In genomic region chr4:140845666-140846065, GRCm38 (mm10) we compare ENCODE assay signal across 25 mouse cellular contexts. TPM values are rescaled to one million over a fixed set of nuclear protein-coding genes. Genes with fewer than 3 reads are reported as not detected.
A peak's percentile ranks its signal among the peaks of the same experiment; 100 is the strongest.
DNase-seq lines count a peak whose midpoint lies in the region; ATAC-seq and TF ChIP-seq lines count a peak whose summit lies in the region.
"Had no signal": no experiment of that assay in that cellular context is flagged by ENCODE, and none has a peak within 500 bp of the region (broad histone marks: within the 10 kb centered on the region; RNA-seq: fewer than 3 reads in every experiment).

Gene Padi1, minus strand, starts transcription at chr4:140845778.

- peak; percentile 24; the same call in 1 of the 2 replicates for ATAC-seq in kidney, embryonic 14.5 days (ENCODE audit: low FRiP score, low TSS enrichment)
- ATAC-seq in kidney, embryonic 16.5 days (ENCODE audit: low FRiP score, low TSS enrichment) = no peak
- no peak for ATAC-seq in midbrain, postnatal 0 days (ENCODE audit: low FRiP score)
- 0 out of 2 replicates have a peak, but pooled peaks have one; percentile 39 for ATAC-seq in megakaryocyte-erythroid progenitor cell, adult 5-6 weeks (replicated peaks; ENCODE audit: low FRiP score, low TSS enrichment, poor library complexity, severe bottlenecking)
- ATAC-seq: forebrain, embryonic 15.5 days; intestine, embryonic 15.5 days; liver, postnatal 0 days had no signal

- H3K4me3 ChIP-seq in kidney, embryonic 14.5 days (ENCODE audit: low read length) = no peak within 1 kb of the TSS
- H3K4me3 ChIP-seq in kidney, embryonic 16.5 days (ENCODE audit: low read length) = no peak within 1 kb of the TSS
- no peak within 1 kb of the TSS for H3K4me3 ChIP-seq in midbrain, embryonic 10.5 days
- no peak within 1 kb of the TSS for H3K4me3 ChIP-seq in midbrain, postnatal 0 days (ENCODE audit: low read depth, low read length)
- H3K4me3 ChIP-seq: forebrain, embryonic 15.5 days; gastrocnemius, adult 2 months; heart, embryonic 15.5 days; hindbrain, embryonic 13.5 days; intestine, embryonic 15.5 days; limb, embryonic 15.5 days had no signal

- no peak for TF ChIP-seq CTCF in midbrain, postnatal 0 days (IDR thresholded peaks at IDR 0.05)

- no peaks in the 10 kb centered on the region for H3K4me1 ChIP-seq in kidney, embryonic 14.5 days (ENCODE audit: control insufficient read depth, insufficient read depth, low read length)
- H3K4me1 ChIP-seq in kidney, embryonic 16.5 days (ENCODE audit: insufficient read depth, low read length) = no peaks in the 10 kb centered on the region; the same call in 1 of the 2 replicates
- peaks cover 24% of the 10 kb centered on the region for H3K4me1 ChIP-seq in midbrain, embryonic 10.5 days
- H3K4me1 ChIP-seq in midbrain, postnatal 0 days (ENCODE audit: insufficient read depth, low read length) = no peaks in the 10 kb centered on the region
- H3K4me1 ChIP-seq: forebrain, embryonic 15.5 days; heart, embryonic 15.5 days; intestine, embryonic 15.5 days had no signal

- no peaks in the 10 kb centered on the region for H3K36me3 ChIP-seq in kidney, embryonic 14.5 days (ENCODE audit: control insufficient read depth, insufficient read depth, low read length)
- H3K36me3 ChIP-seq in kidney, embryonic 16.5 days (ENCODE audit: insufficient read depth, low read length) = no peaks in the 10 kb centered on the region
- no peaks in the 10 kb centered on the region for H3K36me3 ChIP-seq in midbrain, embryonic 10.5 days
- no peaks in the 10 kb centered on the region for H3K36me3 ChIP-seq in midbrain, postnatal 0 days (ENCODE audit: insufficient read depth, low read length)
- H3K36me3 ChIP-seq: forebrain, embryonic 15.5 days; G1E; heart, embryonic 15.5 days; hindbrain, embryonic 13.5 days; intestine, embryonic 15.5 days; limb, embryonic 15.5 days had no signal

- WGBS in kidney, embryonic 14.5 days = 69% methylated on average over 6 of the region's 6 CpGs
- 52% methylated on average over 6 of the region's 6 CpGs for WGBS in kidney, embryonic 16.5 days
- WGBS in midbrain, embryonic 10.5 days = 82% methylated on average over 6 of the region's 6 CpGs
- 61% methylated on average over 6 of the region's 6 CpGs for WGBS in midbrain, postnatal 0 days

- no peak within 1 kb of the TSS for H3K27ac ChIP-seq in kidney, embryonic 14.5 days (ENCODE audit: low read depth, low read length)
- H3K27ac ChIP-seq in kidney, embryonic 16.5 days (ENCODE audit: low read length) = no peak within 1 kb of the TSS
- H3K27ac ChIP-seq in midbrain, embryonic 10.5 days (replicated peaks) = peak within 1 kb of the TSS; percentile 19
- no peak within 1 kb of the TSS for H3K27ac ChIP-seq in midbrain, postnatal 0 days (ENCODE audit: low read depth, low read length)
- H3K27ac ChIP-seq: forebrain, embryonic 15.5 days; gastrocnemius, adult 2 months; heart, embryonic 15.5 days; hindbrain, embryonic 13.5 days; intestine, embryonic 15.5 days; limb, embryonic 15.5 days had no signal

- intact Hi-C loops in left cerebral cortex, postnatal 4 days (cut with DNase I) = no loop called here

- DNase-seq in midbrain, embryonic 10.5 days (ENCODE audit: low spot score) = no peak
- DNase-seq in midbrain, postnatal 0 days (ENCODE audit: low spot score) = no peak
- DNase-seq in MN1 (ENCODE audit: low spot score) = peak; percentile 24
- DNase-seq in thymus, postnatal 10 days (ENCODE audit: low spot score in 2 of 2) = no peak
- no peak for DNase-seq in left cerebral cortex, postnatal 4 days
- DNase-seq: cerebellum, adult 11 months; cerebellum, postnatal 14 days; embryo, embryonic 11 days; gastrocnemius, adult 2 months; heart, adult 18-20 months; liver, postnatal 0 days; right cerebral cortex, adult 18-20 months; thymus, adult 2 months had no signal

- H3K4me2 ChIP-seq in kidney, embryonic 14.5 days (replicated peaks; ENCODE audit: low read depth, low read length) = no peak within 1 kb of the TSS
- no peak within 1 kb of the TSS for H3K4me2 ChIP-seq in kidney, embryonic 16.5 days (replicated peaks; ENCODE audit: low read depth, low read length)
- H3K4me2 ChIP-seq in midbrain, postnatal 0 days (ENCODE audit: low read depth, low read length, poor library complexity, severe bottlenecking) = no peak within 1 kb of the TSS
- H3K4me2 ChIP-seq: forebrain, embryonic 15.5 days; heart, embryonic 15.5 days; hindbrain, embryonic 13.5 days; intestine, embryonic 15.5 days; limb, embryonic 15.5 days had no signal

- no peak within 1 kb of the TSS for H3K9ac ChIP-seq in kidney, embryonic 14.5 days (ENCODE audit: low read depth, low read length)
- no peak within 1 kb of the TSS for H3K9ac ChIP-seq in kidney, embryonic 16.5 days (replicated peaks; ENCODE audit: low read length)
- no peak within 1 kb of the TSS for H3K9ac ChIP-seq in midbrain, postnatal 0 days (replicated peaks; ENCODE audit: low read length, poor library complexity, severe bottlenecking)
- H3K9ac ChIP-seq: forebrain, embryonic 15.5 days; heart, embryonic 15.5 days; hindbrain, embryonic 13.5 days; intestine, embryonic 15.5 days; limb, embryonic 15.5 days; liver, postnatal 0 days had no signal

- no peaks in the 10 kb centered on the region for H3K27me3 ChIP-seq in kidney, embryonic 14.5 days (ENCODE audit: control insufficient read depth, insufficient read depth, low read length)
- H3K27me3 ChIP-seq in kidney, embryonic 16.5 days (ENCODE audit: insufficient read depth, low read length) = no peaks in the 10 kb centered on the region
- H3K27me3 ChIP-seq in midbrain, embryonic 10.5 days (ENCODE audit: low read depth, poor library complexity, severe bottlenecking) = no peaks in the 10 kb centered on the region
- no peaks in the 10 kb centered on the region for H3K27me3 ChIP-seq in midbrain, postnatal 0 days (ENCODE audit: insufficient read depth, low read length)
- H3K27me3 ChIP-seq: forebrain, embryonic 15.5 days; heart, embryonic 15.5 days; hindbrain, embryonic 13.5 days; intestine, embryonic 15.5 days; limb, embryonic 15.5 days had no signal

- H3K9me3 ChIP-seq in kidney, embryonic 14.5 days (ENCODE audit: control insufficient read depth, low read length) = no peaks in the 10 kb centered on the region
- no peaks in the 10 kb centered on the region for H3K9me3 ChIP-seq in kidney, embryonic 16.5 days (ENCODE audit: low read length)
- no peaks in the 10 kb centered on the region for H3K9me3 ChIP-seq in midbrain, embryonic 10.5 days (replicated peaks)
- no peaks in the 10 kb centered on the region for H3K9me3 ChIP-seq in midbrain, postnatal 0 days (ENCODE audit: low read length)
- H3K9me3 ChIP-seq: forebrain, embryonic 15.5 days; G1E; heart, embryonic 15.5 days; hindbrain, embryonic 13.5 days; intestine, embryonic 15.5 days; limb, embryonic 15.5 days had no signal

RNA-seq across cellular contexts. Expression of gene Padi1, which starts in this region (rescaled TPM):
- 0.09 and 0.39 TPM in 2 replicates for polyA plus RNA-seq in kidney, embryonic 14.5 days (2014; fragmentation: Nextera tagmentation; extraction: Ambion mirVana)
- polyA plus RNA-seq in kidney, embryonic 16.5 days (2015; fragmentation: Nextera tagmentation; extraction: Ambion mirVana) = 0.26 and 0.33 TPM in 2 replicates
- polyA plus RNA-seq in midbrain, embryonic 10.5 days (2016; fragmentation: Nextera tagmentation; extraction: Ambion mirVana) = 0.04 and 0.06 TPM in 2 replicates
- total RNA-seq in midbrain, postnatal 0 days (2014; rRNA removed) = 0.14 and 0.16 TPM in 2 replicates
- polyA plus RNA-seq in midbrain, postnatal 0 days (2015; fragmentation: Nextera tagmentation; extraction: Ambion mirVana) = 0.06 TPM in 1 of 2 replicates, not detected in the other
- 0.79 TPM in 1 of 2 replicates, not detected in the other for total RNA-seq in megakaryocyte-erythroid progenitor cell, adult 5-6 weeks (2014; fragmentation: Nextera tagmentation)
- 0.33 TPM in 1 of 2 replicates, not detected in the other for total RNA-seq in megakaryocyte-erythroid progenitor cell, adult 5-6 weeks (2017)
- under 1 TPM in 1 of 2 experiments, not detected in 1; 0.08 TPM for total RNA-seq in left cerebral cortex, postnatal 4 days (2021)
- total RNA-seq: adrenal gland, adult 18-20 months; layer of hippocampus, postnatal 10 days had no signal
- polyA plus RNA-seq: forebrain, embryonic 15.5 days; hindbrain, embryonic 13.5 days; small intestine, adult 2 months had no signal

Comparison
In these comparisons a context has a peak if more than half of its experiments do, and no peak if none do; other contexts are left out.
1. Peak in ATAC-seq in kidney, embryonic 14.5 days; RNA of the gene not detected or under 1 TPM.
2. Peak in ATAC-seq in megakaryocyte-erythroid progenitor cell, adult 5-6 weeks; RNA of the gene not detected or under 1 TPM.